Mouse (Mus musculus): Measurements from ENCODE around the gene Klk9. TPM values are rescaled to one million over a fixed set of nuclear protein-coding genes. Genes with fewer than 3 reads are reported as not detected.
A peak's percentile ranks its signal among the peaks of the same experiment; 100 is the strongest.

Gene Klk9
- 0.15 and 0.25 TPM in 2 replicates for polyA plus RNA-seq (2015; fragmentation: Nextera tagmentation; extraction: Ambion mirVana)

DNA sequence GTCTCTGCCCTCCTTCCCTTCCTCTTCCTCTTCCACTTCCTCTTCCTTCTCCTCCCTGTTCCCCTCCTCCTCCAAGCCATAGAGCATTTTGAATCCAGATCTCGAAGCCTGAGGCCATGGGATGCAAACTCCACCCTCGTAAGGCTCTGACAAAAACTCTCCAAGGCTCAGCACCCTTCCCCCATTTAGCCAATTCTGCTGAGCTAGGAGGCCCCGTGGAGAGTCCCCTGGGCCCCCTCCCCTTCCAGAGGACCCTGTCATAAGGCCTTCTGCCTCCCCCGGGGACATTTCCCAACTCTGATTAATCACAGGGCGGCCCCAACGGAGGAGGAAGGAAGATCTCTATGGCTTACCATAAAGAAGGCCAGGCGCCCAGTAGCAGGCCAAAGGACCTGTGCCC lies at the start of gene Klk9:
Klk9 (plus strand) TSS at position 301 of the 400 bp plus-strand sequence.
- no peak for TF ChIP-seq CTCF (IDR thresholded peaks at IDR 0.05)
- TF ChIP-seq EP300 (IDR thresholded peaks at IDR 0.05), result no peak
- 63% methylated on average over 6 of the region's 7 CpGs for WGBS
- no peak within 1 kb of the TSS for H3K27ac ChIP-seq (ENCODE audit: low read length)

DNA sequence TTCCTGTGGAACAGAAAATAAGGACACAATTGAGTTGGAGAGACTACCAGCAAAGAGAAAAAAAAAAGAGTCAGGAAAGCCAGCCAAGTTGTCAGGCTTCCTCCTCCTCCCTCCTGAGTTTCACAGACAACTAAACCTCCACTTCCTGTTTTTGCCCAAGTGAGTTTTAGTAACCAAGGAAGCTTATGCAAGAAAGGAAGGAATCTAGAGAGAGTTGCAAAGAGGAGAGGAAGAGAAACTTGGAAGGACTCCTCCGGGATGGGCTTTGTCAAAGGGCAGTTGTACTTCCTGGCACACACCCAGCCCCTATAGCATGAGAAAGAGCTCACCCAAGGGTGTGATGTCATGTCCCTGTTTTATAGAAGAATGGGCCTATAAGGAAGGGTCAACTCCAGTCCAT lies 43.9 kb upstream of the Klk9 start:
- no peaks in the 10 kb centered on the region for H3K27me3 ChIP-seq (replicated peaks; ENCODE audit: insufficient read depth, low read length)
- no peaks in the 10 kb centered on the region for H3K36me3 ChIP-seq (ENCODE audit: insufficient read depth, low read length)
- peak overlapping the region; percentile 51 for H3K27ac ChIP-seq (ENCODE audit: low read length)
- no peak overlapping the region for H3K9ac ChIP-seq (replicated peaks; ENCODE audit: low read depth)
- 25% methylated on average over 1 of the region's 1 CpGs for WGBS
- no peak for TF ChIP-seq CTCF (IDR thresholded peaks at IDR 0.05)
- peak; percentile 58 for TF ChIP-seq EP300 (IDR thresholded peaks at IDR 0.05)
- ATAC-seq (peak; percentile 74), DNase-seq (ENCODE audit: low spot score) (peak; percentile 79)
- H3K4me2 ChIP-seq (replicated peaks; ENCODE audit: low read depth, low read length), result no peak overlapping the region
- no peaks in the 10 kb centered on the region for H3K9me3 ChIP-seq (ENCODE audit: low read length)
- no peak overlapping the region for H3K4me3 ChIP-seq (ENCODE audit: low read depth, low read length)
- no peaks in the 10 kb centered on the region for H3K4me1 ChIP-seq (ENCODE audit: insufficient read depth, low read depth, low read length)

More for the DNA sequence above, at the start of gene Klk9:
- Histone ChIP-seq H3K27me3 (replicated peaks; ENCODE audit: insufficient read depth, low read length) (no peaks in the 10 kb centered on the region), H3K4me3 (ENCODE audit: low read depth, low read length) (no peak within 1 kb of the TSS), H3K9ac (replicated peaks; ENCODE audit: low read depth) (no peak within 1 kb of the TSS), H3K4me1 (ENCODE audit: insufficient read depth, low read depth, low read length) (peaks cover 2% of the 10 kb centered on the region; the same call in 1 of the 2 replicates), H3K36me3 (ENCODE audit: insufficient read depth, low read length) (no peaks in the 10 kb centered on the region), H3K4me2 (replicated peaks; ENCODE audit: low read depth, low read length) (no peak within 1 kb of the TSS), H3K9me3 (ENCODE audit: low read length) (no peaks in the 10 kb centered on the region)
- DNase-seq (ENCODE audit: low spot score) (no peak), ATAC-seq (no peak)

DNA sequence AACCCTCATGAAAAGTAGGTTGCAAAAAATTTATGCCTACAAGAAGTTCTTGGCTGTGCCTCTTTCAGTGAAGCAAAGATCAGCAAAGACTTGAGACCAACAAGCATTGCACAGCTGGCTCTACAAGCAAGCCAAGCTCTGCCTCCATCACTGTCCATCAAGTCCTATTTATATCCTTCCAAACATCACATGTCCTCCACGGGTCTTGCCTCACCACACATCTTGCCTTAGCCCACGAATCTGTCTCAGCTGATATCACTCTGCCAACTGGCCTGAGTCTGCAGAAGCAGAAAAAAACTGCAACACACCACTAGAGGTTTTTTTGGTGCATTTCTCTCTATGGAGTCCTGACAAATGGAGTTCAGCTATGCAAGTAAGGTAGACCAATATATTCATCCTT lies 38.9 kb upstream of the Klk9 start:
- H3K27me3 ChIP-seq (replicated peaks; ENCODE audit: insufficient read depth, low read length), result no peaks in the 10 kb centered on the region
- DNase-seq (ENCODE audit: low spot score) (no peak), ATAC-seq (no peak)
- no peak overlapping the region for H3K4me2 ChIP-seq (replicated peaks; ENCODE audit: low read depth, low read length)
- H3K9ac ChIP-seq (replicated peaks; ENCODE audit: low read depth), result no peak overlapping the region
- no peak overlapping the region for H3K4me3 ChIP-seq (ENCODE audit: low read depth, low read length)
- TF ChIP-seq EP300 (IDR thresholded peaks at IDR 0.05) (no peak), CTCF (IDR thresholded peaks at IDR 0.05) (no peak)
- no peak overlapping the region for H3K27ac ChIP-seq (ENCODE audit: low read length)
- 51% methylated on average over 2 of the region's 2 CpGs for WGBS
- no peaks in the 10 kb centered on the region for H3K9me3 ChIP-seq (ENCODE audit: low read length)
- no peaks in the 10 kb centered on the region for H3K36me3 ChIP-seq (ENCODE audit: insufficient read depth, low read length)
- H3K4me1 ChIP-seq (ENCODE audit: insufficient read depth, low read depth, low read length), result no peaks in the 10 kb centered on the region

DNA sequence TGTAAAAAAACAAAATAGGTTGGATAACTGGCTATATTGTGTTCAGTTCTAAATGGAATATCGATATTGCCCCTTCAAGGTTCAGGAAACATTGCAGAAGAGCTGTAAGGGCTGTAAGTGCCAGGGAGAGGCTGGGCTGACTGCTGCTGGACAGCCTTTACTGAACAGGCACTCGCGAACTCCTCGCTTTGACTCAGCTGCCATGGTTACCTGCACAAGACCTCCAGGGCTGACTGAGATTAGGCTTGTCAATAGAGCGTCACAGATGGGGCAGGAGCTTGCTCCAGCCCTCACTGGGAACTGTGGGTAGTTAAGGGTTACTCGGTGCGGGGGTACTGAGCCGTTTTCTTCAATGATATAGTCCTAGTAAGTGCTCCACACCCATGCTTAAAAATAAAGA lies 25.2 kb upstream of the Klk9 start:
- TF ChIP-seq EP300 (IDR thresholded peaks at IDR 0.05) (no peak), CTCF (IDR thresholded peaks at IDR 0.05) (no peak)
- H3K4me2 ChIP-seq (replicated peaks; ENCODE audit: low read depth, low read length), result no peak overlapping the region
- no peaks in the 10 kb centered on the region for H3K36me3 ChIP-seq (ENCODE audit: insufficient read depth, low read length)
- no peak for DNase-seq (ENCODE audit: low spot score)
- H3K27ac ChIP-seq (ENCODE audit: low read length), result no peak overlapping the region
- H3K9ac ChIP-seq (replicated peaks; ENCODE audit: low read depth), result no peak overlapping the region
- no peaks in the 10 kb centered on the region for H3K27me3 ChIP-seq (replicated peaks; ENCODE audit: insufficient read depth, low read length)
- no peaks in the 10 kb centered on the region for H3K4me1 ChIP-seq (ENCODE audit: insufficient read depth, low read depth, low read length)
- H3K9me3 ChIP-seq (ENCODE audit: low read length), result no peaks in the 10 kb centered on the region
- WGBS, result 31% methylated on average over 8 of the region's 8 CpGs
- ATAC-seq, result no peak
- no peak overlapping the region for H3K4me3 ChIP-seq (ENCODE audit: low read depth, low read length)

DNA sequence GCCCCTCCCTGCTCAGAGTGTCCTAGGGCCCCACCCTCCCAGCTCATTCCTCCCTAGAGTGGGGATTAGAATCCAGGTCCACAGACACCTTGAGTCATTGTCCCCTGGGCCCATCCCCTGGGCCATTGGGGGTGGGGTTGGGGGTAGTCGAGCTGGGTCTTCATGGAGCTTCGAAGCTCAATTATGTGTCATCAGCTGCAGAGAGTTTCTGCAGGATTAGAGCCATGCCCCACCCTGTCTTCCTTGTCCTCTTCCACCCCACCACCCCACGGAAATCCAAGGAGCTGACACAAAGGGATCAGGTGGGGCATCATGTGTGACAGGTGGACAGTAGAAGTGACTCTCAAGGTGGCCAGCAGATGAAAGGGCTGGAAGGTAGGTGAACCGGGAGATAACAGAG lies 23.1 kb upstream of the Klk9 start, which contains the start of gene Klk12:
Klk12 (plus strand) TSS at position 301 of the 400 bp plus-strand sequence.
- 70% methylated on average over 4 of the region's 4 CpGs for WGBS
- TF ChIP-seq CTCF (IDR thresholded peaks at IDR 0.05) (no peak), EP300 (IDR thresholded peaks at IDR 0.05) (no peak)
- DNase-seq (ENCODE audit: low spot score) (no peak), ATAC-seq (no peak)
- H3K27ac ChIP-seq (ENCODE audit: low read length), result no peak within 1 kb of the TSS
- H3K36me3 ChIP-seq (ENCODE audit: insufficient read depth, low read length), result no peaks in the 10 kb centered on the region
- H3K9ac ChIP-seq (replicated peaks; ENCODE audit: low read depth), result no peak within 1 kb of the TSS
- H3K4me3 ChIP-seq (ENCODE audit: low read depth, low read length), result no peak within 1 kb of the TSS
- H3K27me3 ChIP-seq (replicated peaks; ENCODE audit: insufficient read depth, low read length), result no peaks in the 10 kb centered on the region
- no peaks in the 10 kb centered on the region for H3K9me3 ChIP-seq (ENCODE audit: low read length)
- H3K4me2 ChIP-seq (replicated peaks; ENCODE audit: low read depth, low read length), result no peak within 1 kb of the TSS
- H3K4me1 ChIP-seq (ENCODE audit: insufficient read depth, low read depth, low read length), result no peaks in the 10 kb centered on the region

DNA sequence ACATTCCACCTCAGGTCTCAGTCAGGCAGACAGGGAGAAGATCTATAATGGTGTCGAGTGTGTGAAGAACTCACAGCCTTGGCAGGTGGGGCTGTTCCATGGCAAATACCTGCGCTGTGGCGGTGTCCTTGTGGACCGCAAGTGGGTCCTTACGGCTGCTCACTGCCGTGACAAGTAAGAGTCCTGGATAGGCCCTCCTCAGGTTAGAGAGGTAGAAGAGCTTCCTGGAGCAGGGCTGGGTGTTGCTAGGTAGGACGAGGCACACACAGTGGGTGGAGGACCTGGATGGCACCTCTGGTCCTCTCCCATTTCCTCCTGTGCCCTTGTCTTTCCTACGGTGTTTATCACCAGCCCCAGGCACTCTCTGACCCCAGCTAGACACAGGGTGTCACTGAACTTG lies 22.1 kb upstream of the Klk9 start:
- TF ChIP-seq EP300 (IDR thresholded peaks at IDR 0.05), result no peak
- no peak for TF ChIP-seq CTCF (IDR thresholded peaks at IDR 0.05)
- no peak overlapping the region for H3K27ac ChIP-seq (ENCODE audit: low read length)
- H3K9me3 ChIP-seq (ENCODE audit: low read length), result no peaks in the 10 kb centered on the region
- H3K4me2 ChIP-seq (replicated peaks; ENCODE audit: low read depth, low read length), result no peak overlapping the region
- no peak for DNase-seq (ENCODE audit: low spot score)
- no peaks in the 10 kb centered on the region for H3K4me1 ChIP-seq (ENCODE audit: insufficient read depth, low read depth, low read length)
- H3K27me3 ChIP-seq (replicated peaks; ENCODE audit: insufficient read depth, low read length), result no peaks in the 10 kb centered on the region
- H3K4me3 ChIP-seq (ENCODE audit: low read depth, low read length), result no peak overlapping the region
- WGBS, result 78% methylated on average over 8 of the region's 8 CpGs
- no peak for ATAC-seq
- H3K9ac ChIP-seq (replicated peaks; ENCODE audit: low read depth), result no peak overlapping the region
- no peaks in the 10 kb centered on the region for H3K36me3 ChIP-seq (ENCODE audit: insufficient read depth, low read length)

DNA sequence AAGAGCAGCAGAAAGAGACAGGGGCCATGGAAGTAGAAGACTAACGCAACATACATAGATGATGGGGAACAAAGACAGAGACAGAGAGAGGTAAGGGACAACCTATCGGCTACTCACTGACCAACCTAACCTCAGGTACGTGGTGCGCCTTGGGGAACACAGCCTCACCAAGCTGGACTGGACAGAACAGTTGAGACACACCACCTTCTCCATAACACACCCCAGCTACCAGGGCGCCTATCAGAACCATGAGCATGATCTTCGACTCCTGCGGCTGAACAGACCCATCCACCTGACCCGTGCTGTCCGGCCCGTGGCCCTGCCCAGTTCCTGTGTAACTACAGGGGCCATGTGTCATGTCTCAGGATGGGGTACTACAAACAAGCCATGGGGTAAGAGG lies 21.0 kb upstream of the Klk9 start:
- no peak for DNase-seq (ENCODE audit: low spot score)
- no peak overlapping the region for H3K4me2 ChIP-seq (replicated peaks; ENCODE audit: low read depth, low read length)
- no peak overlapping the region for H3K4me3 ChIP-seq (ENCODE audit: low read depth, low read length)
- ATAC-seq, result no peak
- TF ChIP-seq EP300 (IDR thresholded peaks at IDR 0.05), result no peak
- TF ChIP-seq CTCF (IDR thresholded peaks at IDR 0.05), result no peak
- no peaks in the 10 kb centered on the region for H3K27me3 ChIP-seq (replicated peaks; ENCODE audit: insufficient read depth, low read length)
- H3K9me3 ChIP-seq (ENCODE audit: low read length), result no peaks in the 10 kb centered on the region
- WGBS, result 93% methylated on average over 10 of the region's 10 CpGs
- H3K27ac ChIP-seq (ENCODE audit: low read length), result no peak overlapping the region
- H3K9ac ChIP-seq (replicated peaks; ENCODE audit: low read depth), result no peak overlapping the region
- H3K36me3 ChIP-seq (ENCODE audit: insufficient read depth, low read length), result no peaks in the 10 kb centered on the region
- H3K4me1 ChIP-seq (ENCODE audit: insufficient read depth, low read depth, low read length), result no peaks in the 10 kb centered on the region

Data from lung, postnatal 0 days (tissue).